Mouse (Mus musculus) lung, embryonic 16.5 days (tissue): ENCODE measurements around the gene Spdl1. TPM values are rescaled to one million over a fixed set of nuclear protein-coding genes. Genes with fewer than 3 reads are reported as not detected.
"Not testable (repeated sequence)": the region's sequence is repeated elsewhere in the genome, so short reads cannot be mapped to it uniquely, and the experiment has no call there.

Source experiments
- ATAC-seq: fragments of 200-750 bp; cut with Nextera tagmentation; 2 replicates; pipeline ENCODE4 v1.8.0; 2017; ENCODE audit warnings: low read depth, mild to moderate bottlenecking, moderate library complexity
- H3K27ac ChIP-seq: fragments of 300-500 bp; sonication (generic); 2 replicates; pipeline ENCODE4 v1.5.1; 2014; ENCODE audit warnings: mild to moderate bottlenecking, control low read depth, low read length
- H3K27me3 ChIP-seq: fragments of 300-500 bp; sonication (generic); 2 replicates; pipeline ENCODE4 v1.6.1; 2014; ENCODE audit warnings: low read depth, low read length, mixed read lengths; ENCODE audit not compliant: control insufficient read depth, insufficient read depth
- H3K36me3 ChIP-seq: fragments of 300-500 bp; sonication (generic); 2 replicates; pipeline ENCODE4 v1.6.1; 2014; ENCODE audit warnings: low read length; ENCODE audit not compliant: control insufficient read depth, insufficient read depth
- H3K4me1 ChIP-seq: fragments of 300-500 bp; sonication (generic); replicated peaks from 2 replicates; pipeline ENCODE4 v1.6.1; 2014; ENCODE audit warnings: low read length, mixed read lengths; ENCODE audit not compliant: control insufficient read depth, insufficient read depth
- H3K4me2 ChIP-seq: fragments of 300-500 bp; sonication (generic); 2 replicates; pipeline ENCODE4 v1.6.1; 2014; ENCODE audit warnings: low read depth, low read length, control low read depth
- H3K4me3 ChIP-seq: fragments of 300-500 bp; sonication (generic); 2 replicates; pipeline ENCODE4 v1.5.1; 2014; ENCODE audit warnings: mild to moderate bottlenecking, low read length, control low read depth
- H3K9ac ChIP-seq: fragments of 300-500 bp; sonication (generic); 2 replicates; pipeline ENCODE4 v1.6.1; 2014; ENCODE audit warnings: low read length, control low read depth
- H3K9me3 ChIP-seq: fragments of 300-500 bp; sonication (generic); 2 replicates; pipeline ENCODE4 v1.6.1; 2016; ENCODE audit warnings: low read length; ENCODE audit not compliant: control insufficient read depth
- WGBS: fragments of 180-500 bp; shearing (Covaris S2); extraction: QIAGEN DNeasy Blood & Tissue Kit; methylation state at CpG from one replicate; pipeline ENCODE4 v1.1.7; 2014; 5-methylcytosine and 5-hydroxymethylcytosine counted together
- polyA plus RNA-seq: library from polyadenylated mRNA; unstranded; fragments of >200 nt; fragmentation: Nextera tagmentation; extraction: Ambion mirVana; gene quantifications from 2 replicates; pipeline ENCODE4 v1.2.1, GENCODE M21; 2015

The Spdl1 gene
- polyA plus RNA-seq, 1 experiment from 2014 or later, result 22.4 TPM

- peaks cover 6% of the 10 kb centered on the region for H3K4me1 ChIP-seq
- no peak for ATAC-seq
- no peaks in the 10 kb centered on the region for H3K27me3 ChIP-seq
- H3K4me3 ChIP-seq, result no peak overlapping the region
- no peak overlapping the region for H3K27ac ChIP-seq
- no peaks in the 10 kb centered on the region for H3K9me3 ChIP-seq
- H3K36me3 ChIP-seq, result peaks cover 25% of the 10 kb centered on the region
- no peak overlapping the region for H3K9ac ChIP-seq
- 94% methylated on average over 3 of the region's 3 CpGs for WGBS
- no peak overlapping the region for H3K4me2 ChIP-seq
Observed at GRCm38 (mm10) chr11:34827803-34828202, 5.6 kb downstream of the Spdl1 start.

GRCm38 (mm10) chr11:34826940-34827339, 6.5 kb downstream of the Spdl1 start:
- WGBS, result 85% methylated on average over 2 of the region's 2 CpGs

GRCm38 (mm10) chr11:34824791-34825190, 8.7 kb downstream of the Spdl1 start:
- H3K27me3 ChIP-seq, result no peaks in the 10 kb centered on the region
- no peak overlapping the region for H3K27ac ChIP-seq
- H3K9me3 ChIP-seq, result no peaks in the 10 kb centered on the region
- H3K9ac ChIP-seq, result no peak overlapping the region
- no peaks in the 10 kb centered on the region for H3K4me1 ChIP-seq
- no peak overlapping the region for H3K4me3 ChIP-seq
- ATAC-seq, result no peak
- H3K36me3 ChIP-seq, result peaks cover 34% of the 10 kb centered on the region
- 86% methylated on average over 4 of the region's 4 CpGs for WGBS
- H3K4me2 ChIP-seq, result no peak overlapping the region

More at GRCm38 (mm10) chr11:34826940-34827339, 6.5 kb downstream of the Spdl1 start:
- no peaks in the 10 kb centered on the region for H3K27me3 ChIP-seq
- H3K4me3 ChIP-seq, result no peak overlapping the region
- no peak for ATAC-seq
- no peak overlapping the region for H3K27ac ChIP-seq
- no peak overlapping the region for H3K4me2 ChIP-seq
- H3K36me3 ChIP-seq, result peaks cover 31% of the 10 kb centered on the region
- H3K9ac ChIP-seq, result no peak overlapping the region
- H3K4me1 ChIP-seq, result no peaks in the 10 kb centered on the region
- H3K9me3 ChIP-seq, result no peaks in the 10 kb centered on the region

- H3K9ac ChIP-seq, result no peak overlapping the region
- no peak for ATAC-seq
- H3K9me3 ChIP-seq, result no peaks in the 10 kb centered on the region
- H3K4me1 ChIP-seq, result no peaks in the 10 kb centered on the region
- H3K4me3 ChIP-seq, result no peak overlapping the region
- WGBS, result 3% methylated on average over 2 of the region's 2 CpGs
- H3K27me3 ChIP-seq, result no peaks in the 10 kb centered on the region
- peaks cover 27% of the 10 kb centered on the region for H3K36me3 ChIP-seq
- no peak overlapping the region for H3K27ac ChIP-seq
- H3K4me2 ChIP-seq, result no peak overlapping the region
Observed at GRCm38 (mm10) chr11:34814767-34815166, 18.7 kb downstream of the Spdl1 start.

- Histone ChIP-seq H3K4me2 (no peak overlapping the region), H3K9me3 (no peaks in the 10 kb centered on the region), H3K36me3 (peaks cover 30% of the 10 kb centered on the region), H3K9ac (no peak overlapping the region), H3K27ac (no peak overlapping the region), H3K4me1 (no peaks in the 10 kb centered on the region), H3K4me3 (no peak overlapping the region), H3K27me3 (no peaks in the 10 kb centered on the region)
- no peak for ATAC-seq
- 94% methylated on average over 6 of the region's 6 CpGs for whole genome bisulfite sequencing
Observed at GRCm38 (mm10) chr11:34814319-34814718, 19.1 kb downstream of the Spdl1 start.

GRCm38 (mm10) chr11:34805026-34805425, 28.4 kb downstream of the Spdl1 start:
- H3K4me1 ChIP-seq, H3K27ac ChIP-seq, H3K9me3 ChIP-seq, H3K4me3 ChIP-seq, H3K4me2 ChIP-seq, H3K27me3 ChIP-seq, ATAC-seq, H3K36me3 ChIP-seq, H3K9ac ChIP-seq: not testable (repeated sequence)
- WGBS, result 67% methylated on average over 4 of the region's 4 CpGs

- WGBS, result 51% methylated on average over 8 of the region's 8 CpGs
- H3K4me3 ChIP-seq, H3K9ac ChIP-seq, H3K36me3 ChIP-seq, H3K27me3 ChIP-seq, ATAC-seq, H3K9me3 ChIP-seq, H3K4me2 ChIP-seq, H3K27ac ChIP-seq, H3K4me1 ChIP-seq: not testable (repeated sequence)
Observed at GRCm38 (mm10) chr11:34798066-34798465, 35.4 kb downstream of the Spdl1 start.

- no peak for ATAC-seq
Observed at GRCm38 (mm10) chr11:34796097-34796496, 37.3 kb downstream of the Spdl1 start.

GRCm38 (mm10) chr11:34791872-34792271, 41.6 kb downstream of the Spdl1 start:
- Histone ChIP-seq H3K36me3 (no peaks in the 10 kb centered on the region), H3K9me3 (no peaks in the 10 kb centered on the region), H3K9ac (no peak overlapping the region), H3K27me3 (no peaks in the 10 kb centered on the region), H3K4me3 (no peak overlapping the region), H3K4me1 (no peaks in the 10 kb centered on the region), H3K27ac (no peak overlapping the region), H3K4me2 (no peak overlapping the region)
- ATAC-seq, result no peak
- 44% methylated on average over 8 of the region's 8 CpGs for WGBS

More at GRCm38 (mm10) chr11:34796097-34796496, 37.3 kb downstream of the Spdl1 start:
- H3K27me3 ChIP-seq, result no peaks in the 10 kb centered on the region
- no peaks in the 10 kb centered on the region for H3K4me1 ChIP-seq
- H3K36me3 ChIP-seq, result no peaks in the 10 kb centered on the region
- no peaks in the 10 kb centered on the region for H3K9me3 ChIP-seq
- no peak overlapping the region for H3K4me3 ChIP-seq
- no peak overlapping the region for H3K4me2 ChIP-seq
- no peak overlapping the region for H3K9ac ChIP-seq
- 26% methylated on average over 4 of the region's 4 CpGs for WGBS
- H3K27ac ChIP-seq, result no peak overlapping the region

- H3K36me3 ChIP-seq, result no peaks in the 10 kb centered on the region
- no peak overlapping the region for H3K9ac ChIP-seq
- no peak overlapping the region for H3K4me2 ChIP-seq
- no peaks in the 10 kb centered on the region for H3K27me3 ChIP-seq
- H3K4me1 ChIP-seq, result no peaks in the 10 kb centered on the region
- H3K4me3 ChIP-seq, result no peak overlapping the region
- H3K9me3 ChIP-seq, result no peaks in the 10 kb centered on the region
- no peak overlapping the region for H3K27ac ChIP-seq
- ATAC-seq, result peak; percentile 47; the same call in 1 of the 2 replicates
Observed at GRCm38 (mm10) chr11:34784864-34785263, 48.6 kb downstream of the Spdl1 start.
